Mouse (Mus musculus) CH12.LX (cell line): ENCODE data around the gene Drg1. TPM values are rescaled to one million over a fixed set of nuclear protein-coding genes. Genes with fewer than 3 reads are reported as not detected.

Experiments
- DNase-seq: peaks from one replicate; pipeline ENCODE4 v3.0.0-alpha.2; 2013; ENCODE audit errors: extremely low read depth
- H3K27ac ChIP-seq: 2 replicates; pipeline ENCODE4 v1.5.1; 2012; ENCODE audit warnings: low read depth, mild to moderate bottlenecking, control low read depth, moderate library complexity; ENCODE audit not compliant: insufficient read depth
- H3K27me3 ChIP-seq: replicated peaks from 2 replicates; pipeline ENCODE3; 2012; ENCODE audit warnings: inconsistent platforms
- H3K36me3 ChIP-seq, 2 experiments: replicated peaks in 1 of 2; 2 replicates each; pipeline versions ENCODE3 to v1.6.1; 2012; ENCODE audit warnings: inconsistent platforms in 1 of 2, low read length in 1 of 2, mild to moderate bottlenecking in 1 of 2, mixed read lengths in 1 of 2, moderate library complexity in 1 of 2; ENCODE audit not compliant: control insufficient read depth in 1 of 2, insufficient read depth in 1 of 2
- H3K4me1 ChIP-seq, 2 experiments: 2 replicates each; pipeline ENCODE4 v1.6.1; 2012; ENCODE audit warnings: inconsistent platforms in 1 of 2, moderate library complexity in 1 of 2; ENCODE audit not compliant: insufficient read depth in 2 of 2, control insufficient read depth in 1 of 2
- H3K4me2 ChIP-seq: 2 replicates; pipeline ENCODE4 v1.6.1; 2012; ENCODE audit warnings: low read depth, mild to moderate bottlenecking, control low read depth; ENCODE audit not compliant: poor library complexity, insufficient read depth, severe bottlenecking
- H3K4me3 ChIP-seq, 3 experiments: fragments of 150-350 bp in 1 of 3; sonication (generic) in 1 of 3; replicated peaks in 1 of 3; 2 replicates each; pipeline versions ENCODE3 to v1.5.1; 2011 to 2012; ENCODE audit warnings: low read depth in 2 of 3, low read length in 2 of 3, mild to moderate bottlenecking in 2 of 3, moderate library complexity in 2 of 3, control low read depth in 1 of 3, improper control_type of control experiment in 1 of 3, inconsistent platforms in 1 of 3, mixed read lengths in 1 of 3; ENCODE audit not compliant: poor library complexity in 1 of 3
- H3K79me2 ChIP-seq: replicated peaks from 2 replicates; pipeline ENCODE4 v1.6.1; 2012; ENCODE audit warnings: mild to moderate bottlenecking, moderate library complexity; ENCODE audit not compliant: control insufficient read depth, poor library complexity, insufficient read depth, severe bottlenecking; ENCODE audit errors: extremely low read depth
- H3K9ac ChIP-seq: 2 replicates; pipeline ENCODE4 v1.6.1; 2012; ENCODE audit warnings: low read depth, mild to moderate bottlenecking, control low read depth, moderate library complexity; ENCODE audit not compliant: insufficient read depth
- H3K9me3 ChIP-seq: replicated peaks from 2 replicates; pipeline ENCODE3; 2012; ENCODE audit warnings: low read length, inconsistent platforms, mixed read lengths
- BHLHE40 ChIP-seq: IDR thresholded peaks from 2 replicates; pipeline ENCODE4 v1.6.1; 2011; ENCODE audit warnings: mild to moderate bottlenecking, low read depth, low read length, improper control_type of control experiment
- CHD1 ChIP-seq: IDR thresholded peaks from 2 replicates; pipeline ENCODE4 v1.6.1; 2012; ENCODE audit warnings: low read depth, low read length, improper control_type of control experiment, inconsistent platforms
- CHD2 ChIP-seq: IDR thresholded peaks from 2 replicates; pipeline ENCODE4 v1.6.1; 2011; ENCODE audit warnings: low read length, improper control_type of control experiment
- E2F4 ChIP-seq: IDR thresholded peaks from 2 replicates; pipeline ENCODE4 v1.6.1; 2011; ENCODE audit warnings: low read depth, low read length, improper control_type of control experiment; ENCODE audit not compliant: insufficient replicate concordance
- ELF1 ChIP-seq: IDR thresholded peaks from 2 replicates; pipeline ENCODE4 v1.6.1; 2014; ENCODE audit warnings: low read depth, mild to moderate bottlenecking, inconsistent platforms, low read length, improper control_type of control experiment
- ETS1 ChIP-seq: conservative IDR thresholded peaks from 2 replicates; pipeline ENCODE4 v1.6.1; 2012; ENCODE audit warnings: low read depth, mild to moderate bottlenecking, inconsistent platforms, low read length, improper control_type of control experiment, moderate library complexity
- HCFC1 ChIP-seq: IDR thresholded peaks from 2 replicates; pipeline ENCODE4 v1.6.1; 2012; ENCODE audit warnings: low read depth, mild to moderate bottlenecking, inconsistent platforms, low read length, improper control_type of control experiment
- IRF4 ChIP-seq: IDR thresholded peaks from 2 replicates; pipeline ENCODE4 v1.6.1; 2014; ENCODE audit warnings: low read depth, mild to moderate bottlenecking, inconsistent platforms, low read length, improper control_type of control experiment
- JUND ChIP-seq: conservative IDR thresholded peaks from 2 replicates; pipeline ENCODE4 v1.6.1; 2011; ENCODE audit warnings: low read depth, low read length, improper control_type of control experiment
- KAT2A ChIP-seq: IDR thresholded peaks from 2 replicates; pipeline ENCODE4 v1.6.1; 2012; ENCODE audit warnings: low read length, improper control_type of control experiment, inconsistent platforms; ENCODE audit not compliant: insufficient replicate concordance
- MAFK ChIP-seq: IDR thresholded peaks from 2 replicates; pipeline ENCODE4 v1.6.1; 2011; ENCODE audit warnings: low read length, improper control_type of control experiment; ENCODE audit not compliant: insufficient replicate concordance
- MAX ChIP-seq: IDR thresholded peaks from 2 replicates; pipeline ENCODE4 v1.6.1; 2011; ENCODE audit warnings: low read length, improper control_type of control experiment
- MAZ ChIP-seq: IDR thresholded peaks from 2 replicates; pipeline ENCODE4 v1.6.1; 2012; ENCODE audit warnings: low read depth, mild to moderate bottlenecking, inconsistent platforms, low read length, improper control_type of control experiment, moderate library complexity
- MEF2A ChIP-seq: IDR thresholded peaks from 2 replicates; pipeline ENCODE4 v1.6.1; 2014; ENCODE audit warnings: low read depth, mild to moderate bottlenecking, inconsistent platforms, low read length, improper control_type of control experiment, borderline replicate concordance
- MXI1 ChIP-seq: IDR thresholded peaks from 2 replicates; pipeline ENCODE4 v1.6.1; 2011; ENCODE audit warnings: mild to moderate bottlenecking, low read depth, low read length, improper control_type of control experiment
- MYC ChIP-seq: IDR thresholded peaks from 2 replicates; pipeline ENCODE4 v1.6.1; 2011; ENCODE audit warnings: low read depth, mild to moderate bottlenecking, improper control_type of control experiment, low read length
- NELFE ChIP-seq: IDR thresholded peaks from 2 replicates; pipeline ENCODE4 v1.6.1; 2011; ENCODE audit warnings: low read depth, low read length, improper control_type of control experiment
- NRF1 ChIP-seq: IDR thresholded peaks from 2 replicates; pipeline ENCODE4 v1.6.1; 2014; ENCODE audit warnings: low read depth, mild to moderate bottlenecking, inconsistent platforms, low read length, improper control_type of control experiment, moderate library complexity
- PAX5 ChIP-seq: IDR thresholded peaks from 2 replicates; pipeline ENCODE4 v1.6.1; 2012; ENCODE audit warnings: low read length, inconsistent platforms, mixed read lengths
- POLR2A ChIP-seq: IDR thresholded peaks from 2 replicates; pipeline ENCODE4 v1.6.1; 2011; ENCODE audit warnings: low read depth, mild to moderate bottlenecking, improper control_type of control experiment, low read length
- SIN3A ChIP-seq: IDR thresholded peaks from 2 replicates; pipeline ENCODE4 v1.6.1; 2012; ENCODE audit warnings: low read length, improper control_type of control experiment, inconsistent platforms
- SMC3 ChIP-seq: IDR thresholded peaks from 2 replicates; pipeline ENCODE4 v1.6.1; 2011; ENCODE audit warnings: low read depth, low read length, improper control_type of control experiment
- TBP ChIP-seq: conservative IDR thresholded peaks from 2 replicates; pipeline ENCODE4 v1.6.1; 2011; ENCODE audit warnings: low read depth, low read length, improper control_type of control experiment
- TCF12 ChIP-seq: IDR thresholded peaks from 2 replicates; pipeline ENCODE4 v1.6.1; 2014; ENCODE audit warnings: low read depth, mild to moderate bottlenecking, inconsistent platforms, low read length, improper control_type of control experiment
- ZC3H11A ChIP-seq: IDR thresholded peaks from 2 replicates; pipeline ENCODE4 v1.6.1; 2012; ENCODE audit warnings: low read depth, mild to moderate bottlenecking, inconsistent platforms, low read length, improper control_type of control experiment
- ZMIZ1 ChIP-seq: IDR thresholded peaks from 2 replicates; pipeline ENCODE4 v1.6.1; 2012; ENCODE audit warnings: low read depth, mild to moderate bottlenecking, inconsistent platforms, low read length, improper control_type of control experiment
- dilution Hi-C: fragments of 300-500 bp; cut with MboI; formaldehyde crosslinking; loops from 2 replicates; pipeline ENCODE4 v1.14.3; 2020; ENCODE audit warnings: low sequenced_read_pairs; ENCODE audit not compliant: extremely low pct_unique_long_range_greater_than_20kb, extremely low pct_ligation_motif_present
- in situ Hi-C: fragments of 300-500 bp; cut with MboI; formaldehyde crosslinking; loops from 3 replicates; pipeline ENCODE4 v1.14.3; 2019; ENCODE audit warnings: low sequenced_read_pairs, low pct_ligation_motif_present, low pct_unique_long_range_greater_than_20kb, mixed read lengths
- polyA plus RNA-seq: library from polyadenylated mRNA; unstranded; fragments of >175 nt; gene quantifications from 2 replicates; pipeline ENCODE4 v1.2.1, GENCODE M21; 2012; ENCODE audit warnings: low read depth; ENCODE audit not compliant: insufficient read length
- total RNA-seq, 2 experiments: library from RNA; depleted of rRNA; stranded (reverse); fragments of 300-350 nt in 1 of 2; fragments of >200 nt in 1 of 2; gene quantifications; 2 replicates each; pipeline ENCODE4 v1.2.3; 2012 to 2014

Drg1 gene
- total and polyA plus RNA-seq, 3 experiments: 158 to 480 (median 249) TPM

- Histone ChIP-seq H3K4me1 (peaks cover 0 to 48% of the 10 kb centered on the region in 2 experiments; a peak in 2 of 4 replicates), H3K79me2 (peaks cover 31% of the 10 kb centered on the region), H3K4me3 (peak overlapping the region; percentile 79 to 85 (median 84)), H3K9me3 (no peaks in the 10 kb centered on the region), H3K4me2 (peak overlapping the region; percentile 96), H3K9ac (peak overlapping the region; percentile 72), H3K36me3 (peaks cover 31 to 40% of the 10 kb centered on the region in 2 experiments), H3K27me3 (no peaks in the 10 kb centered on the region)
- dilution Hi-C loops (no loop called here), in situ Hi-C loops (no loop called here)
- TF ChIP-seq SMC3 (no peak), TBP (peak; percentile 74; the same call in 1 of the 2 replicates), CHD2 (peak; percentile 34; the same call in 1 of the 2 replicates), IRF4 (peak; percentile 50; the same call in 1 of the 2 replicates), MYC (peak; percentile 77), KAT2A (peak; percentile 60; the same call in 1 of the 2 replicates), TCF12 (peak; percentile 76), BHLHE40 (no peak), NRF1 (no peak), E2F4 (peak; percentile 79; the same call in 1 of the 2 replicates), ZMIZ1 (peak; percentile 64; the same call in 1 of the 2 replicates), NELFE (0 out of 2 replicates have a peak, but pooled peaks have one; percentile 44), MEF2A (no peak), ETS1 (peak; percentile 58; the same call in 1 of the 2 replicates), MXI1 (peak; percentile 76; the same call in 1 of the 2 replicates), MAX (peak; percentile 77), ELF1 (peak; percentile 70), JUND (no peak), POLR2A (peak; percentile 72), SIN3A (peak; percentile 92), MAFK (no peak), CHD1 (no peak; the same call in 1 of the 2 replicates), PAX5 (no peak), ZC3H11A (no peak), HCFC1 (peak; percentile 67), MAZ (peak; percentile 83)
- TF ChIP-seq, all 38 proteins: peak for 17
- peak; percentile 83 for DNase-seq
- H3K27ac ChIP-seq: peak overlapping the region; percentile 47; the same call in 1 of the 2 replicates
Measured at GRCm38 (mm10) chr11:3292062-3292421, 25.8 kb upstream of the Drg1 start.
